7 mouse cellular contexts compared by ENCODE assay signal in genomic region chr11:121204161-121205006, GRCm38 (mm10). TPM values are rescaled to one million over a fixed set of nuclear protein-coding genes. Genes with fewer than 3 reads are reported as not detected.
DNase-seq lines count a peak whose midpoint lies in the region; ATAC-seq lines count a peak whose summit lies in the region.

TSS of gene Hexdc (plus strand) at chr11:121204433.
TSS of gene Ogfod3 (minus strand) at chr11:121204711.

- peak within 1 kb of the TSS; percentile 82 for H3K4me2 ChIP-seq in intestine, embryonic 15.5 days (replicated peaks)

- ATAC-seq in intestine, embryonic 15.5 days, result peak; percentile 99

- peak; percentile 97 for DNase-seq in adrenal gland, adult 2 months
- DNase-seq in embryo, embryonic 11.5 days (ENCODE audit: low read depth, low spot score), result peak; percentile 97
- DNase-seq in gastrocnemius, postnatal 36 days, result peak; percentile 92 to 94
- DNase-seq in left cerebral cortex, postnatal 25 days (ENCODE audit: low spot score in 2 of 2), result peak; percentile 89 to 96
- peak; percentile 97 for DNase-seq in midbrain, embryonic 10.5 days (ENCODE audit: low spot score)
- peak; percentile 92 for DNase-seq in right cerebral cortex, postnatal 4 days

- under 1% methylated on average over 70 of the region's 70 CpGs for WGBS in intestine, embryonic 15.5 days
- under 1% methylated on average over 70 of the region's 70 CpGs for WGBS in midbrain, embryonic 10.5 days

- H3K27ac ChIP-seq in intestine, embryonic 15.5 days, result peak within 1 kb of the TSS; percentile 88
- peak within 1 kb of the TSS; percentile 93 for H3K27ac ChIP-seq in midbrain, embryonic 10.5 days (replicated peaks)

- peaks cover 10% of the 10 kb centered on the region for H3K4me1 ChIP-seq in intestine, embryonic 15.5 days (replicated peaks)
- peaks cover 19% of the 10 kb centered on the region for H3K4me1 ChIP-seq in midbrain, embryonic 10.5 days

- 0 out of 2 replicates have a peak, but pooled peaks cover 3% of the 10 kb centered on the region for H3K36me3 ChIP-seq in intestine, embryonic 15.5 days
- peaks cover 19% of the 10 kb centered on the region for H3K36me3 ChIP-seq in midbrain, embryonic 10.5 days

- intact Hi-C loops in gastrocnemius, postnatal 36 days (cut with DNase I), result loop anchor here (5.0 kb wide), 4 partner anchors 57 to 312 kb away; partner anchors contain the start of gene Tex19.1
- intact Hi-C loops in left cerebral cortex, postnatal 25 days (cut with DNase I), result loop anchor here (2.0 kb wide), 1 partner anchor 32 kb away; the partner anchor contains the start of gene Narf

- no peaks in the 10 kb centered on the region for H3K9me3 ChIP-seq in intestine, embryonic 15.5 days
- H3K9me3 ChIP-seq in midbrain, embryonic 10.5 days (replicated peaks), result no peaks in the 10 kb centered on the region

- no peaks in the 10 kb centered on the region for H3K27me3 ChIP-seq in intestine, embryonic 15.5 days (replicated peaks)
- no peaks in the 10 kb centered on the region for H3K27me3 ChIP-seq in midbrain, embryonic 10.5 days (ENCODE audit: low read depth, poor library complexity, severe bottlenecking)

- peak within 1 kb of the TSS; percentile 79 for H3K9ac ChIP-seq in intestine, embryonic 15.5 days

- peak within 1 kb of the TSS; percentile 84 for H3K4me3 ChIP-seq in intestine, embryonic 15.5 days (replicated peaks)
- peak within 1 kb of the TSS; percentile 83 for H3K4me3 ChIP-seq in midbrain, embryonic 10.5 days

RNA-seq across cellular contexts. Expression of gene Hexdc, which starts in this region (rescaled TPM):
- total RNA-seq in adrenal gland, adult 2 months (2021), result 10 to 100 TPM in 1 of 2 experiments, 1 to 10 TPM in 1; 7.6 to 13.0 TPM
- 18.5 and 21.7 TPM in 2 replicates for polyA plus RNA-seq in adrenal gland, adult 2 months (2012; rRNA removed)
- total RNA-seq in gastrocnemius, postnatal 36 days (2021), result 1 to 10 TPM; 6.8 to 7.5 TPM
- 9.0 and 9.3 TPM in 2 replicates for polyA plus RNA-seq in intestine, embryonic 15.5 days (2015; fragmentation: Nextera tagmentation; extraction: Ambion mirVana)
- total RNA-seq in left cerebral cortex, postnatal 25 days (2021), result 10 to 100 TPM; 21.8 to 26.8 TPM
- polyA plus RNA-seq in midbrain, embryonic 10.5 days (2016; fragmentation: Nextera tagmentation; extraction: Ambion mirVana), result 5.1 and 6.6 TPM in 2 replicates

RNA-seq across cellular contexts. Expression of gene Ogfod3, which starts in this region (rescaled TPM):
- total RNA-seq in adrenal gland, adult 2 months (2021), result 10 to 100 TPM; 27.9 to 28.5 TPM
- 33.7 and 37.7 TPM in 2 replicates for polyA plus RNA-seq in adrenal gland, adult 2 months (2012; rRNA removed)
- total RNA-seq in gastrocnemius, postnatal 36 days (2021), result 10 to 100 TPM; 11.0 to 12.0 TPM
- polyA plus RNA-seq in intestine, embryonic 15.5 days (2015; fragmentation: Nextera tagmentation; extraction: Ambion mirVana), result 29.5 and 32.0 TPM in 2 replicates
- total RNA-seq in left cerebral cortex, postnatal 25 days (2021), result 1 to 10 TPM; 7.3 to 7.8 TPM
- 23.8 and 25.9 TPM in 2 replicates for polyA plus RNA-seq in midbrain, embryonic 10.5 days (2016; fragmentation: Nextera tagmentation; extraction: Ambion mirVana)

Comparison
In these comparisons a context has a peak if more than half of its experiments do, and no peak if none do; other contexts are left out.
1. Peak in every context shown above with its lines: DNase-seq, ATAC-seq, H3K4me3 ChIP-seq and H3K27ac ChIP-seq.